Mouse (Mus musculus): ENCODE results near the gene Ttc12. TPM values are rescaled to one million over a fixed set of nuclear protein-coding genes. Genes with fewer than 3 reads are reported as not detected.

The Ttc12 gene
- polyA plus RNA-seq (2015; fragmentation: Nextera tagmentation; extraction: Ambion mirVana), result 1.2 and 1.8 TPM in 2 replicates

- Histone ChIP-seq H3K9ac (peak within 1 kb of the TSS; percentile 23; the same call in 1 of the 2 replicates), H3K4me1 (0 out of 2 replicates have a peak, but pooled peaks cover 4% of the 10 kb centered on the region), H3K36me3 (no peaks in the 10 kb centered on the region), H3K4me3 (replicated peaks) (peak within 1 kb of the TSS; percentile 60), H3K9me3 (no peaks in the 10 kb centered on the region), H3K27me3 (replicated peaks) (no peaks in the 10 kb centered on the region), H3K4me2 (peak within 1 kb of the TSS; percentile 88), H3K27ac (peak within 1 kb of the TSS; percentile 33; the same call in 1 of the 2 replicates)
- ATAC-seq (ENCODE audit: insufficient read depth, low FRiP score, low read depth), result peak; percentile 85
- WGBS, result under 1% methylated on average over 18 of the region's 18 CpGs
These were observed at the start of gene Ttc12 for GRCm38 (mm10) chr9:49485892-49486311. Gene Ttc12 (minus strand): TSS chr9:49486225.

GRCm38 (mm10) chr9:49534958-49535357 is 48.9 kb upstream of the Ttc12 start:
- H3K36me3 ChIP-seq, result no peaks in the 10 kb centered on the region
- H3K4me3 ChIP-seq (replicated peaks), result no peak overlapping the region
- ATAC-seq (ENCODE audit: insufficient read depth, low FRiP score, low read depth), result no peak
- no peak overlapping the region for H3K27ac ChIP-seq
- no peak overlapping the region for H3K9ac ChIP-seq
- no peaks in the 10 kb centered on the region for H3K27me3 ChIP-seq (replicated peaks)
- no peaks in the 10 kb centered on the region for H3K9me3 ChIP-seq
- peaks cover 8% of the 10 kb centered on the region; the same call in 1 of the 2 replicates for H3K4me1 ChIP-seq
- H3K4me2 ChIP-seq, result no peak overlapping the region
- WGBS, result 43% methylated on average over 4 of the region's 4 CpGs

- ATAC-seq (ENCODE audit: insufficient read depth, low FRiP score, low read depth), result no peak
- Histone ChIP-seq H3K27ac (no peak overlapping the region), H3K4me2 (no peak overlapping the region), H3K27me3 (replicated peaks) (no peaks in the 10 kb centered on the region), H3K9me3 (no peaks in the 10 kb centered on the region), H3K4me1 (peaks cover 8% of the 10 kb centered on the region; the same call in 1 of the 2 replicates), H3K4me3 (replicated peaks) (no peak overlapping the region), H3K36me3 (no peaks in the 10 kb centered on the region), H3K9ac (no peak overlapping the region)
- WGBS, result 39% methylated on average over 8 of the region's 8 CpGs
These were observed 48.0 kb upstream of the Ttc12 start for GRCm38 (mm10) chr9:49533912-49534491.

- Histone ChIP-seq H3K4me2 (no peak overlapping the region), H3K36me3 (no peaks in the 10 kb centered on the region), H3K9ac (no peak overlapping the region), H3K27me3 (replicated peaks) (no peaks in the 10 kb centered on the region), H3K9me3 (no peaks in the 10 kb centered on the region), H3K4me1 (peaks cover 8% of the 10 kb centered on the region; the same call in 1 of the 2 replicates), H3K4me3 (replicated peaks) (no peak overlapping the region), H3K27ac (no peak overlapping the region)
- WGBS, result 62% methylated on average over 7 of the region's 7 CpGs
- ATAC-seq (ENCODE audit: insufficient read depth, low FRiP score, low read depth), result no peak
These were observed 47.4 kb upstream of the Ttc12 start for GRCm38 (mm10) chr9:49533455-49533854.

GRCm38 (mm10) chr9:49531833-49532232 is 45.8 kb upstream of the Ttc12 start:
- no peak for ATAC-seq (ENCODE audit: insufficient read depth, low FRiP score, low read depth)
- H3K4me3 ChIP-seq (replicated peaks), result no peak overlapping the region
- H3K4me2 ChIP-seq, result no peak overlapping the region
- no peaks in the 10 kb centered on the region for H3K36me3 ChIP-seq
- 92% methylated on average over 6 of the region's 6 CpGs for WGBS
- no peaks in the 10 kb centered on the region for H3K9me3 ChIP-seq
- H3K27ac ChIP-seq, result no peak overlapping the region
- no peaks in the 10 kb centered on the region for H3K27me3 ChIP-seq (replicated peaks)
- no peak overlapping the region for H3K9ac ChIP-seq
- no peaks in the 10 kb centered on the region for H3K4me1 ChIP-seq

GRCm38 (mm10) chr9:49531257-49531656 is 45.2 kb upstream of the Ttc12 start:
- Histone ChIP-seq H3K27ac (no peak overlapping the region), H3K4me1 (no peaks in the 10 kb centered on the region), H3K4me3 (replicated peaks) (no peak overlapping the region), H3K27me3 (replicated peaks) (no peaks in the 10 kb centered on the region), H3K36me3 (no peaks in the 10 kb centered on the region), H3K9me3 (no peaks in the 10 kb centered on the region), H3K4me2 (no peak overlapping the region), H3K9ac (no peak overlapping the region)
- 52% methylated on average over 7 of the region's 7 CpGs for WGBS
- ATAC-seq (ENCODE audit: insufficient read depth, low FRiP score, low read depth), result no peak

- no peak overlapping the region for H3K9ac ChIP-seq
- no peaks in the 10 kb centered on the region for H3K27me3 ChIP-seq (replicated peaks)
- H3K4me3 ChIP-seq (replicated peaks), result no peak overlapping the region
- WGBS, result 59% methylated on average over 4 of the region's 4 CpGs
- no peak overlapping the region for H3K27ac ChIP-seq
- ATAC-seq (ENCODE audit: insufficient read depth, low FRiP score, low read depth), result no peak
- no peaks in the 10 kb centered on the region for H3K9me3 ChIP-seq
- H3K36me3 ChIP-seq, result no peaks in the 10 kb centered on the region
- H3K4me2 ChIP-seq, result no peak overlapping the region
- no peaks in the 10 kb centered on the region for H3K4me1 ChIP-seq
These were observed 44.7 kb upstream of the Ttc12 start for GRCm38 (mm10) chr9:49530739-49531138.

GRCm38 (mm10) chr9:49529366-49529959 is 43.4 kb upstream of the Ttc12 start:
- no peak overlapping the region for H3K4me3 ChIP-seq (replicated peaks)
- WGBS, result 74% methylated on average over 8 of the region's 8 CpGs
- H3K27ac ChIP-seq, result no peak overlapping the region
- no peaks in the 10 kb centered on the region for H3K27me3 ChIP-seq (replicated peaks)
- H3K9ac ChIP-seq, result no peak overlapping the region
- H3K9me3 ChIP-seq, result no peaks in the 10 kb centered on the region
- H3K4me2 ChIP-seq, result no peak overlapping the region
- H3K36me3 ChIP-seq, result no peaks in the 10 kb centered on the region
- H3K4me1 ChIP-seq, result no peaks in the 10 kb centered on the region
- ATAC-seq (ENCODE audit: insufficient read depth, low FRiP score, low read depth), result no peak

- H3K9me3 ChIP-seq, result no peaks in the 10 kb centered on the region
- no peak for ATAC-seq (ENCODE audit: insufficient read depth, low FRiP score, low read depth)
- 63% methylated on average over 10 of the region's 10 CpGs for WGBS
- H3K27ac ChIP-seq, result no peak overlapping the region
- H3K4me3 ChIP-seq (replicated peaks), result no peak overlapping the region
- no peaks in the 10 kb centered on the region for H3K4me1 ChIP-seq
- no peaks in the 10 kb centered on the region for H3K36me3 ChIP-seq
- H3K27me3 ChIP-seq (replicated peaks), result no peaks in the 10 kb centered on the region
- H3K4me2 ChIP-seq, result no peak overlapping the region
- H3K9ac ChIP-seq, result no peak overlapping the region
These were observed 42.9 kb upstream of the Ttc12 start for GRCm38 (mm10) chr9:49528943-49529342.

GRCm38 (mm10) chr9:49528026-49528425 is 42.0 kb upstream of the Ttc12 start:
- ATAC-seq (ENCODE audit: insufficient read depth, low FRiP score, low read depth), result no peak
- no peaks in the 10 kb centered on the region for H3K36me3 ChIP-seq
- H3K27me3 ChIP-seq (replicated peaks), result no peaks in the 10 kb centered on the region
- H3K4me2 ChIP-seq, result no peak overlapping the region
- 81% methylated on average over 5 of the region's 5 CpGs for WGBS
- no peaks in the 10 kb centered on the region for H3K9me3 ChIP-seq
- no peak overlapping the region for H3K27ac ChIP-seq
- H3K4me3 ChIP-seq (replicated peaks), result no peak overlapping the region
- no peaks in the 10 kb centered on the region for H3K4me1 ChIP-seq
- H3K9ac ChIP-seq, result no peak overlapping the region

GRCm38 (mm10) chr9:49527340-49527739 is 41.3 kb upstream of the Ttc12 start:
- WGBS, result 75% methylated on average over 8 of the region's 8 CpGs
- H3K27ac ChIP-seq, result no peak overlapping the region
- H3K27me3 ChIP-seq (replicated peaks), result no peaks in the 10 kb centered on the region
- no peak for ATAC-seq (ENCODE audit: insufficient read depth, low FRiP score, low read depth)
- no peak overlapping the region for H3K9ac ChIP-seq
- no peaks in the 10 kb centered on the region for H3K36me3 ChIP-seq
- no peaks in the 10 kb centered on the region for H3K9me3 ChIP-seq
- H3K4me2 ChIP-seq, result no peak overlapping the region
- no peaks in the 10 kb centered on the region for H3K4me1 ChIP-seq
- no peak overlapping the region for H3K4me3 ChIP-seq (replicated peaks)

GRCm38 (mm10) chr9:49524721-49525120 is 38.7 kb upstream of the Ttc12 start:
- WGBS, result 82% methylated on average over 9 of the region's 9 CpGs
- Histone ChIP-seq H3K9ac (no peak overlapping the region), H3K27ac (no peak overlapping the region), H3K9me3 (no peaks in the 10 kb centered on the region), H3K4me2 (no peak overlapping the region), H3K36me3 (no peaks in the 10 kb centered on the region), H3K4me3 (replicated peaks) (no peak overlapping the region), H3K27me3 (replicated peaks) (no peaks in the 10 kb centered on the region), H3K4me1 (no peaks in the 10 kb centered on the region)
- ATAC-seq (ENCODE audit: insufficient read depth, low FRiP score, low read depth), result no peak

All from stomach, embryonic 15.5 days (tissue).